Comparison of ENCODE assay signal across 11 mouse cellular contexts in the genomic region with DNA sequence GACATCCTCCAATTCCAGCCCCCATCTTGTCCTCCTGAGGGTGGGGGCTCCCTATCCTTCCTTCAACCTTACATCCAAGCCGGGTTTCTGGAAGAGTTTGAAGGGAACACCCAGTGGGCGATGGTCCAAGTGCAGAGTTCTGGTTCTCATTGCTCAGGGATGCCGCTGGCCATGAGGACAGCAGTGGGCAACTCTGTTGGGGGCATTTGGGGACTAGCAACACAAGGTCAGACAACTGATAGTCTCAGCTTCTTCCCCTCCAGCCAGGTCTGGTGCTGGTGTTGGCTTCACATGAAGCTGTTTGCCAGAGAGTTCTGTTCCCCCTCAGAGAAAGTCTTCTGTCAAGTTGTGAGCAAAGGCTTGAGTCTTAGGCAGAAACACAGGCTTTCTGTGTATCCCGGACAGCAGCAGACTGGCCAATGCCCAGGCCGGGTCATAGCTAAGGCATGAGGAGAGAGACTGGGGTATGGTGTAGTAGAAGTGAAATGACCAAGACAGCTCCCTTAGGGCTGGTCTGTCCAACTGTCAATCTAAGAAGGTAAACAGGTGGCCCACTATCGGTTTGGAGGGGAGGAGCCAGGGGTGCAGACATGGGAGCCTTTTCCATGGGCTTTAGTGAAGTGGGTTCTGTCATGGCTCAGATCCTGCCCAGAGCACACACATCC. TPM values are rescaled to one million over a fixed set of nuclear protein-coding genes. Genes with fewer than 3 reads are reported as not detected.
DNase-seq lines count a peak whose midpoint lies in the region; ATAC-seq and TF ChIP-seq lines count a peak whose summit lies in the region.
"Had no signal": no experiment of that assay in that cellular context is flagged by ENCODE, and none has a peak within 500 bp of the region (broad histone marks: within the 10 kb centered on the region; RNA-seq: fewer than 3 reads in every experiment).

No protein-coding gene starts in this region.

- 91% methylated on average over 6 of the region's 6 CpGs for WGBS in neural tube, embryonic 12.5 days
- 55% methylated on average over 6 of the region's 6 CpGs for whole genome bisulfite sequencing in stomach, postnatal 0 days

- 0 out of 2 replicates have a peak, but pooled peaks cover 4% of the 10 kb centered on the region for H3K27me3 ChIP-seq in neural tube, embryonic 12.5 days (replicated peaks)
- H3K27me3 ChIP-seq in stomach, postnatal 0 days (ENCODE audit: control insufficient read depth, insufficient read depth, low read length): no peaks in the 10 kb centered on the region
- H3K27me3 ChIP-seq: liver, embryonic 15.5 days had no signal

- TF ChIP-seq CTCF in stomach, postnatal 0 days (IDR thresholded peaks at IDR 0.05; ENCODE audit: low read depth): no peak

- no peak overlapping the region for H3K27ac ChIP-seq in neural tube, embryonic 12.5 days
- peak overlapping the region; percentile 86 for H3K27ac ChIP-seq in stomach, postnatal 0 days (replicated peaks)
- H3K27ac ChIP-seq: liver, embryonic 15.5 days had no signal

- H3K9ac ChIP-seq in neural tube, embryonic 12.5 days: no peak overlapping the region
- peak overlapping the region; percentile 56 for H3K9ac ChIP-seq in stomach, postnatal 0 days (ENCODE audit: low read length)
- H3K9ac ChIP-seq: liver, embryonic 15.5 days had no signal

- 0 out of 2 replicates have a peak overlapping the region, but pooled peaks have one; percentile 53 for H3K4me2 ChIP-seq in neural tube, embryonic 12.5 days (replicated peaks)
- H3K4me2 ChIP-seq in stomach, postnatal 0 days (replicated peaks; ENCODE audit: low read depth): peak overlapping the region; percentile 49

- peaks cover 11% of the 10 kb centered on the region for H3K4me1 ChIP-seq in neural tube, embryonic 12.5 days
- H3K4me1 ChIP-seq in stomach, postnatal 0 days (replicated peaks; ENCODE audit: control insufficient read depth, insufficient read depth): no peaks in the 10 kb centered on the region

- no peak for DNase-seq in neural tube, embryonic 10.5 days (ENCODE audit: extremely low spot score, low spot score)
- DNase-seq in cerebellum, postnatal 14 days: peak; percentile 69 to 75
- peak; percentile 54 to 72 for DNase-seq in gastrocnemius, postnatal 4 days (ENCODE audit: low spot score in 2 of 2)
- no peak for DNase-seq in stomach, postnatal 0 days (ENCODE audit: low spot score)
- DNase-seq in right cerebral cortex, postnatal 25 days: no peak
- no peak for DNase-seq in left cerebral cortex, adult 9 months (ENCODE audit: low spot score in 2 of 2)

- no peak for ATAC-seq in neural tube, embryonic 12.5 days (ENCODE audit: low FRiP score, low read depth)
- ATAC-seq in stomach, postnatal 0 days (ENCODE audit: low FRiP score, low TSS enrichment): no peak

- H3K36me3 ChIP-seq in neural tube, embryonic 12.5 days: no peaks in the 10 kb centered on the region
- H3K36me3 ChIP-seq in stomach, postnatal 0 days (ENCODE audit: control insufficient read depth, insufficient read depth, low read length): no peaks in the 10 kb centered on the region
- H3K36me3 ChIP-seq: liver, embryonic 15.5 days had no signal

- H3K9me3 ChIP-seq in neural tube, embryonic 12.5 days: no peaks in the 10 kb centered on the region
- H3K9me3 ChIP-seq in stomach, postnatal 0 days (ENCODE audit: control insufficient read depth, low read length): no peaks in the 10 kb centered on the region
- H3K9me3 ChIP-seq: liver, embryonic 15.5 days had no signal

- H3K4me3 ChIP-seq in neural tube, embryonic 12.5 days: no peak overlapping the region
- peak overlapping the region; percentile 27 for H3K4me3 ChIP-seq in stomach, postnatal 0 days (ENCODE audit: low read depth, low read length)
- H3K4me3 ChIP-seq: erythroblast, embryonic 14.5 days; liver, embryonic 15.5 days had no signal

- no peak for TF ChIP-seq EP300 in stomach, postnatal 0 days (optimal IDR thresholded peaks at IDR 0.05)

RNA-seq across cellular contexts. Expression of gene Mrgprf, which starts 0.8 kb away (rescaled TPM):
- 0.47 and 0.55 TPM in 2 replicates for polyA plus RNA-seq in neural tube, embryonic 12.5 days (2016; fragmentation: Nextera tagmentation; extraction: Ambion mirVana)
- total RNA-seq in gastrocnemius, postnatal 4 days (2021): 10 to 100 TPM; 13.1 to 15.8 TPM
- 9.3 and 9.8 TPM in 2 replicates for polyA plus RNA-seq in stomach, postnatal 0 days (2015; fragmentation: Nextera tagmentation; extraction: Ambion mirVana)
- polyA plus RNA-seq: erythroblast, embryonic 14.5 days had no signal

RNA-seq across cellular contexts. Expression of gene Mrgprd, which starts 13.2 kb away (rescaled TPM):
- polyA plus RNA-seq in neural tube, embryonic 12.5 days (2016; fragmentation: Nextera tagmentation; extraction: Ambion mirVana): 0.10 TPM in 1 of 2 replicates, not detected in the other
- under 1 TPM; 0.08 to 0.10 TPM for total RNA-seq in gastrocnemius, postnatal 4 days (2021)
- not detected in 2 replicates for polyA plus RNA-seq in stomach, postnatal 0 days (2015; fragmentation: Nextera tagmentation; extraction: Ambion mirVana)
- total RNA-seq: layer of hippocampus, adult 8-10 months had no signal
- polyA plus RNA-seq: erythroblast, embryonic 14.5 days; heart, embryonic 16.5 days; liver, embryonic 15.5 days had no signal

RNA-seq across cellular contexts. Expression of gene Tpcn2, which starts 17.7 kb away (rescaled TPM):
- 5.7 and 6.1 TPM in 2 replicates for polyA plus RNA-seq in neural tube, embryonic 12.5 days (2016; fragmentation: Nextera tagmentation; extraction: Ambion mirVana)
- 10 to 100 TPM in 1 of 2 experiments, 1 to 10 TPM in 1; 9.4 to 11.7 TPM for total RNA-seq in gastrocnemius, postnatal 4 days (2021)
- polyA plus RNA-seq in stomach, postnatal 0 days (2015; fragmentation: Nextera tagmentation; extraction: Ambion mirVana): 5.3 and 5.8 TPM in 2 replicates
- polyA plus RNA-seq: erythroblast, embryonic 14.5 days had no signal

Comparison
In these comparisons a context has a peak if more than half of its experiments do, and no peak if none do; other contexts are left out.
1. DNase-seq: peak in cerebellum, postnatal 14 days (2 of 2) and gastrocnemius, postnatal 4 days (2 of 2); none in neural tube, embryonic 10.5 days (single experiment), stomach, postnatal 0 days (single experiment), right cerebral cortex, postnatal 25 days (single experiment) and left cerebral cortex, adult 9 months (0 of 2).